Mouse (Mus musculus) E14TG2a.4 (cell line): ENCODE measurements around the gene Matn4.

Experiments
- H3K27me3 ChIP-seq: 2 replicates; pipeline ENCODE4 v1.6.1; 2014; ENCODE audit warnings: low read length, control low read depth; ENCODE audit not compliant: insufficient read depth
- H3K36me3 ChIP-seq: 2 replicates; pipeline ENCODE4 v1.6.1; 2014; ENCODE audit warnings: low read length, control low read depth; ENCODE audit not compliant: insufficient read depth
- H3K4me1 ChIP-seq: replicated peaks from 2 replicates; pipeline ENCODE4 v1.6.1; 2014; ENCODE audit warnings: low read depth, low read length, control low read depth
- H3K4me3 ChIP-seq: replicated peaks from 2 replicates; pipeline ENCODE4 v1.5.1; 2014; ENCODE audit warnings: mild to moderate bottlenecking, low read length
- H3K9me3 ChIP-seq: 2 replicates; pipeline ENCODE4 v1.6.1; 2014; ENCODE audit warnings: low read length, control low read depth
- CTCF ChIP-seq: conservative IDR thresholded peaks from 2 replicates; pipeline ENCODE4 v1.5.1; 2014; ENCODE audit warnings: low read length
- NANOG ChIP-seq: IDR thresholded peaks from 2 replicates; pipeline ENCODE4 v1.6.1; 2014; ENCODE audit warnings: borderline replicate concordance, low read length, mixed read lengths
- POU5F1 ChIP-seq: IDR thresholded peaks from 2 replicates; pipeline ENCODE4 v1.6.1; 2014; ENCODE audit warnings: low read length, borderline replicate concordance

The Matn4 gene

GRCm38 (mm10) chr2:164439001-164439421, 34.1 kb upstream of the Matn4 start:
- peaks cover 5% of the 10 kb centered on the region; the same call in 1 of the 2 replicates for H3K36me3 ChIP-seq
- H3K9me3 ChIP-seq, result no peaks in the 10 kb centered on the region
- peaks cover 92% of the 10 kb centered on the region for H3K4me1 ChIP-seq
- H3K4me3 ChIP-seq, result no peak overlapping the region
- H3K27me3 ChIP-seq, result peaks cover 83% of the 10 kb centered on the region
- TF ChIP-seq CTCF, result no peak
- no peak for TF ChIP-seq POU5F1

DNA sequence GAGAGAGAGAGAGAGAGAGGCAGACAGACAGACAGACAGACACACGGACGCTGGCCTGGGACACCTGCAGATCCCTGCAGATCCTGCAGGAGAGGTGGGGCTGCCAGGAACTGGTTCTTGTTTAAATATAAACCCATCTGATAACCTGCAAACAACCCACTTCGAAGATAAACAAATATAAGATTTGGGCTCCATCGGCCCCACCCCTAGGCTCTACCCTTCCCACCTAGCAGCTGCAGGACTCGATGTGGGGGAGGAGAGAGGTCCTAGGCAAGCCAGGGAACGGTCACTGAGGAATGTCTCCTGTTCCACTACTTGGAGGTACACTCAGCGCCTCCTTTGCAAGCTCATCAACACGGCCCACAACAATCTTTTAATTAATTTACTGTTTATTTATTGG, 33.3 kb upstream of the Matn4 start:
- H3K4me3 ChIP-seq, result no peak overlapping the region
- H3K9me3 ChIP-seq, result no peaks in the 10 kb centered on the region
- TF ChIP-seq CTCF, result no peak
- TF ChIP-seq POU5F1, result no peak
- peaks cover 86% of the 10 kb centered on the region for H3K27me3 ChIP-seq
- peaks cover 5% of the 10 kb centered on the region; the same call in 1 of the 2 replicates for H3K36me3 ChIP-seq
- peaks cover 92% of the 10 kb centered on the region for H3K4me1 ChIP-seq

DNA sequence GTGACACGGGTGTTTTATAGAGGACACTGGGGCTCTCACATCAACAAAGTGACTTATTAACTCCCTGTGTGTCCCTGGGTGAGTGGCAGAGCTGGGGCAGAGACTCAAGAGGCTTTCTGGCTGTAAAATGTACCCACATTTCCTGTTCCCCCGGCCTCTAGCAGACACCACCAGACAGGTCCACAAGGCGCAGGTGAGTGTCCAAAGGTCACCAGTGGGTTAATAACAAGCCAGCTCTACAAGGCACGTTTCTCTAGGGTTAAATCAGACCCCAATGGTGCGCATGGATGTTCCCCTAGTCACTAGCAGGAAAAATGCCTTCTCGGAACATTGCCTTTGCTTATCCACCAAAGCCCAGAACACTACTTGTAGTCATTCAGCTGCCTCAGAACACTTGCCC, 32.8 kb upstream of the Matn4 start:
- H3K4me3 ChIP-seq, result no peak overlapping the region
- peaks cover 90% of the 10 kb centered on the region for H3K27me3 ChIP-seq
- TF ChIP-seq NANOG, result no peak
- TF ChIP-seq CTCF, result no peak
- no peak for TF ChIP-seq POU5F1
- H3K4me1 ChIP-seq, result peaks cover 95% of the 10 kb centered on the region
- peaks cover 5% of the 10 kb centered on the region; the same call in 1 of the 2 replicates for H3K36me3 ChIP-seq
- no peaks in the 10 kb centered on the region for H3K9me3 ChIP-seq

DNA sequence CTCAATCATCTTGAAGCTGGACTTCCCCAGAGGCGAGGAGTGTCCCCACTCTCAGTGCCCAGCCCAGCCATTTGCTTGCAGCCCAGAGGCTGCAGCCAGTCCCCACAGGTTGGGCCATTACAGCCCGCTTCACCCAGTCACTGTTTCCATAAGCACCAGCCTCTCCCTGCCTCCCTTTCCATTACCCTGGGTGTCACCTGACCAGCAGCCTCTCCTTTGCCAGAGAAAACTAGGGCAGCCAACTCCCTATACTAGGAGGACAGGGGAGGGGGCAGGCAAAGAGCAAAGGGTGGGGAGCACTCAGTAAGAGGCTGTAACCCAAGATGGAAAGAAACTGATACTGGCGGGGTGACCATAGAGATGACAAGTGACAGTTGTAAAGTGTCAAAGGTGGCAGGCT, 32.0 kb upstream of the Matn4 start:
- no peak for TF ChIP-seq POU5F1
- no peak for TF ChIP-seq CTCF
- no peak for TF ChIP-seq NANOG
- Histone ChIP-seq H3K4me3 (peak overlapping the region; percentile 27), H3K4me1 (peaks cover 95% of the 10 kb centered on the region), H3K27me3 (peaks cover 90% of the 10 kb centered on the region), H3K9me3 (no peaks in the 10 kb centered on the region), H3K36me3 (peaks cover 5% of the 10 kb centered on the region; the same call in 1 of the 2 replicates)

DNA sequence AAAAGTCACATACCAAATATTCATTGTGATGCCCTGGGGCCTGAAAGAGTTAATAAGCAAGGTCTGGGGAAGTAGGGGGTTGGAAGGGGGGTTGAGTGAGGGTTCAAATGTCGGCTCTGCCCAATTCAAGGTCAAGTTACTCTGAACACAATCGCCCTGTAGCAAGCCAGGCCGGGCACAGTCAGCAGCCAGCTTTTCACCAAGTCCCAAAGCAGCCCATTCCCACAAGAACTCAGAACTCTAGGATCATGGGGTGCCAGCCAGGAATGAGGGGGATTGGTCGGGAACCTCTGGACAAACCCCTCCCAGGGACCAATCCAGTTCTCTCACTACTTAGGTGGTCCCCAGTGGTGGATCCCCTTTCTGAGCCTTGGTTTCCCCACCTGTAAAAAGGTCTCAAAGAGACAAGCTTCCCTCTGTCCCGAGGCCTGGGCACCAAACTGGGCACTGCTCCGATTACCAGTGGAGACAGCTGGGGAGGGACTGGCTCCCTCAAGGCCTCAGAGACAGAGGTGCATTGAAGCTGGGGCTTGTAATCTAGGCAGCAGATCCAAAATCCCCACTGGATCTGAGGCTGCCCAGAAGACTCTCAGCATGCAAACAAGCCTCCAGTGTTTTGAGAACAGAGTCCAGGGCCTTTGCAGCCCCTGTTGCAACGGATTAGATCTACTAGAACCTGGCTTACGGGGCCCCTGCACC, 31.4 kb upstream of the Matn4 start:
- Histone ChIP-seq H3K9me3 (no peaks in the 10 kb centered on the region), H3K4me3 (peak overlapping the region; percentile 27), H3K4me1 (peaks cover 95% of the 10 kb centered on the region), H3K36me3 (peaks cover 5% of the 10 kb centered on the region; the same call in 1 of the 2 replicates), H3K27me3 (peaks cover 89% of the 10 kb centered on the region)
- TF ChIP-seq CTCF (no peak), POU5F1 (no peak), NANOG (no peak)

DNA sequence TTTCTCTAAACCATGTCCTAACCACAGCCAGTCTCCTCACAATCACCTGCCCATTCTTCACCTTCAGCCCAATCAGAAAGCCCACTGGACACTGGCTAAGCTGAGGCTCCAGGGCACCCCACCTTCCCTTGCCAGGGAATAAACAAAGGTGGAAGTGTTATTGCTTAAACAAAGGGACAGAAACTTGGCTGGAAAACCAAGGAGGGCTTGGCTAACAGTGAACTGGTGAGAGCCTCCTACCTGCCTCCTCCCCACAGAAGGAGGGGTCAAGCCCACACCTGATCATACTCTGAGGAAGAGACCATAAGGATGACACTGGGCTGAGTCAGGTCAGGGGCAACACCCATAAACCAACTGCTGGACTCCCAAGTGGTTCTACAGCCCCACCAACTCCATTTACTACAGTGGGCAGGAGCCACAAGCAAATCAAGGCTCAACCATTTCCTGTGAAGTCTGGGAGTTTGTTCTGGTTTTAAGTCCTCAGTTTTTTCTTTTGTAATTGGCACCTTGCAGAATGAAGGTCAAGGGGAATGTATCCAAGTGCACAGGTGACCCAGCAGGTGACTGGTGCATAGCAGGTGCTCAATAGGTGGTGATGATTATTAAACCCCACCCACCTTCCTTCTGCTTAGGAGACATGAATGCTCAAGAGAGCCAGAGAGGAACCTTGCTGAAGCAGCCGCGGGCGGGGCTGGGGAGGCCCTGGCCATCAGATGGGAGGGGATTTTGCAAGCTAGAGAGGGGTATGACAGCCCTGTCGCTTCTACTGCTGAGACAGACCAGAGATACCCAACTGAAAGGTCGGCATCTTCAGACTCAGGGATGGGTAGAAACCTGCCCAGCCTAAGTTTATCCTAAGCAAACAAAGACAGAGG, 30.5 kb upstream of the Matn4 start:
- no peaks in the 10 kb centered on the region for H3K9me3 ChIP-seq
- TF ChIP-seq NANOG (peak; percentile 10; the same call in 1 of the 2 replicates), CTCF (no peak)

GRCm38 (mm10) chr2:164434681-164435080, 29.7 kb upstream of the Matn4 start:
- TF ChIP-seq CTCF, result no peak
- Histone ChIP-seq H3K9me3 (no peaks in the 10 kb centered on the region), H3K4me3 (no peak overlapping the region)

More for the DNA sequence above, 30.5 kb upstream of the Matn4 start:
- Histone ChIP-seq H3K36me3 (no peaks in the 10 kb centered on the region; the same call in 1 of the 2 replicates), H3K4me1 (peaks cover 94% of the 10 kb centered on the region), H3K4me3 (peak overlapping the region; percentile 27), H3K27me3 (peaks cover 85% of the 10 kb centered on the region)

GRCm38 (mm10) chr2:164433278-164433895, 28.4 kb upstream of the Matn4 start:
- TF ChIP-seq POU5F1, result no peak
- TF ChIP-seq CTCF, result no peak
- TF ChIP-seq NANOG, result no peak
- Histone ChIP-seq H3K9me3 (no peaks in the 10 kb centered on the region), H3K36me3 (peaks cover 15% of the 10 kb centered on the region), H3K4me1 (peaks cover 95% of the 10 kb centered on the region), H3K27me3 (peaks cover 83% of the 10 kb centered on the region), H3K4me3 (peak overlapping the region; percentile 64)

More at GRCm38 (mm10) chr2:164434681-164435080, 29.7 kb upstream of the Matn4 start:
- Histone ChIP-seq H3K4me1 (peaks cover 93% of the 10 kb centered on the region), H3K36me3 (peaks cover 2% of the 10 kb centered on the region), H3K27me3 (peaks cover 80% of the 10 kb centered on the region)
